Mouse (Mus musculus) retina, postnatal 7 days (tissue): ENCODE results near the gene Nfam1.
A peak's percentile ranks its signal among the peaks of the same experiment; 100 is the strongest.

Experiments
- DNase-seq: peaks from one replicate; pipeline ENCODE4 v3.0.0-alpha.2; 2012; ENCODE audit warnings: low read depth, low spot score

The Nfam1 gene

DNA sequence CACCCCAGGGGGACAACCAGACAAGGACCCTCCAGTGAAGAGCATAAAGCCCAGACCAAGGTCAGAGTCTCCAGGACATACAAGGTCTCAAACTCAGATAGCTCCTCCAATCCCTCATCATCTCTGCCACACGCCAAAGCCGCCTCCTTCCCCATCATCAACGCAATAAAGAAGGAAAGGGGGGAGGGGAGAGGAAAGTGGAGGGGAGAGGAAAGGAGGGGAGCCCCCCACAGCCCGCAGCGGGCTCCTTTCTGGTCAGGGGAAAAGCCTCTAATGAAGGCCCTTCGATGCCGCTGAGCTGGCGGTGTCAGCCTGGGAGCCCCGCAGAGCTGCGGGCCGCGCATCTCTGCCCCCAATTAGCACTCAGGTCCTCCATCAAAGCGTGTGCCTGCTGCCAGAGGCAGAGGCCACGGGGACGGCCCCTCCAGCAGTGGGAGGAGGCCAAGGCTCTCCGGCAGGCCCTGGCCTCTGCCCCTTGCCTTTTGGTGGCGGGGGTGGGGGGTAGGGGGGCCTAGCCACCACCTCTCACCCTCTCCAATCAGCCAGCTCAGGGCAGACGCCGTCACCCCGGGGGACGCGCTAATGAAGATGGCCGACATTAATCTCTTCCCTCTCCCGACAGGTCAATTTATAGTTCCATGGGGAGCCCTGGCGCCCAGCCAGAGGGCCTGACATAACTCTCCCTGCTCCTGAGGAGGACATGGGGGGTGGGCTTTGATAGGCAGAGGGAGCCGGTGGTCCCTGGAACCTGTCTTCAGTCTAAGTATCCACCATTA is 72.1 kb downstream of the Nfam1 start:
- DNase-seq: no peak

GRCm38 (mm10) chr15:82959151-82959550 is 74.0 kb downstream of the Nfam1 start:
- no peak for DNase-seq

DNA sequence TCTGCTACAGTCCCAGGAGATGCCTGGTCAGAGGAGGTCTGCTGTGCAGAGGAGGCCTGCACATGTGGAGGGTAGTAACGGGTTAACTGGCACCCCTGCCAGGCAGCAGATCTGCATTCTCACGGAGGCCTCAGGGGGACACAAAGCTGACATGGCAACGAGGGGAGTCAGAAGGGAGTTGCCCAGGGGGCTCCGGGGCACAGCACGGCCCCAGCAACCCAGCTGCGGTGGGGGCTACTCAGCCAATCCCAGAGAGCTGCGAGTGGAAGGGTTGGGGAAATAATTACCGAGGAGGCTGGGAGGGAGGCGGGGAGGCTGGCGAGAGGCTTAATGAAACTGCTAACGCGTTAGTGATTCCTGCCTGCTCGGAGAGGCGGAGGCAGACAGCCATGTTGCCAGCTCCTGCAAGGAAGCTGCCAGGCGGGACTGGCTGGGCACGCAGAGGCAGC is 74.8 kb downstream of the Nfam1 start:
- DNase-seq: peak; percentile 63

GRCm38 (mm10) chr15:82956721-82957120 is 76.4 kb downstream of the Nfam1 start:
- no peak for DNase-seq

DNA sequence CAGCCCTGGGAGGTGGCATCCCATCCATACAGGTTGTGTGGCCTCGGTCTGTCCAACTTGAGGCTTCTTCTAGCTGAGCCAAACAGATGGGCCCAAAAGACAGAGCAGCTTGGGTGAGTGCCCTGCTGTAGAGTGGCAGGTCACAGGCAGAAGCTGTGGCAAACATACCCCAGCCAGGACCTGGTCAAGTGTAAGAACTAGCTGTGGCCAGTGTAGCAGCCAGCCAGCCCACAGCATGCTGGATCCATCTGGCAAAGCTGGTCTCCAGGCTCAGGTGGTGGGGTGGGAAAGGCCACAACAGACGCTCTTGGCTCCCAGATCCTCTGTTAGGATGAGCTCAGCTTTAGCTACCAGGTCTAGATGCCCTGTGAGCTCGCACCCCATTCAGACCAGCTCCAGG is 76.8 kb downstream of the Nfam1 start:
- DNase-seq: no peak

- no peak for DNase-seq
Observed at GRCm38 (mm10) chr15:82955286-82955685, 77.8 kb downstream of the Nfam1 start.

DNA sequence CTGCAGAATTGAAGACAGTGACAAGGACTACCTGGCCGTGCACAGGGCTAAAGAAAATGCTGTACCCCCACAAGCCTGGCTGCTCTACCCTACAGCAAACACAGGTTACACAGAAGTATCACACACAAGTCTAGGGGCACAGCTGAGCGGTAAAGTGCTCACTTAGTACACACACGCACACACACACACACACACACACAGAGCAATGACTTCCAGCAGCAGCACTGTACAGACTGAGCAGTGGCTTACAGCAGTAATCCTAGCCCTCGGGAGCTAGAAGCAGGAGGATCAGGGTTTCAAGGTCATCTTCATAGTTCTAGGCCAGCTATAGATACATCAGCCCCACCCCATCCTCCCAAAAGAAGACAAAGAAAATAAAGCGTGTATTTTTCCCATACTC is 79.1 kb downstream of the Nfam1 start:
- DNase-seq: no peak

DNA sequence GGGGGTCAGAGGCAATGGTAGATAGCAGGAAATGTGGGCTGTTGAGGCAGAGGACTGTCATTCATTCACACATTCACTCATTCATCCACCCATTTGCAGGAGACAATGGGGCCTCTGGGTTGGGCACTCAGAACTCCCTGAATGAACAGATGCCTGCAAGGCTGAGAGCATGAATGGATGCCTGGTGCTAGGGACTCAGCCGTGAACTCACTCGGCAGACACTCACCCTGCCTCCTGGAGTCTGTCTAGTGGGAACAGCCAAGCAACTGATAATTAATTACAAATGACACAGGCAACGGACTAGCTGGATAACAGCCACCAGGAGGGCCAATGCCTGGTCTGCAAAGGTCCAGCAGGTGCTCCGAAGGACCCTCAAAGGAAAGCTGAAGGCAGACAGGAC is 80.0 kb downstream of the Nfam1 start:
- no peak for DNase-seq

DNA sequence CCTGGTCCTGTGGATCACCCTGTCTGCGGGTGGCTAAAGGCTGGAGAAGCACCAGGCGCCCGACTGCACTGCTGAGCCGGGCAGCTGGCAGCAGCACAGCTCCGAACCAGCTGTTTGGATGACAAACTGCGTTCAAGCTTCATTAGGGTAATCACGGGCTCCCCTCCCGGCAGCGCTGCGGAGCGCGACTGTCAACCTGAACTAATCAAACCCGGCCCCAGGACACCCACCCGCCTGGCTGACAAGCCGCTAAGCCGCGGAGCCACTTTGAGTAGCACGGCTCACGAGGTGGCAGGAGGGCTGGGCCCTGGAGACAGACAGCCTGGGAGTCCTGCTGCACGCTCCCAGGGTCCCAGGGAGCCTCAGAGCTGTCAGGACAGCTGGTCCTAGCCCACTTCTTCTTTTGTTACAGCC is 80.8 kb downstream of the Nfam1 start:
- peak; percentile 56 for DNase-seq

DNA sequence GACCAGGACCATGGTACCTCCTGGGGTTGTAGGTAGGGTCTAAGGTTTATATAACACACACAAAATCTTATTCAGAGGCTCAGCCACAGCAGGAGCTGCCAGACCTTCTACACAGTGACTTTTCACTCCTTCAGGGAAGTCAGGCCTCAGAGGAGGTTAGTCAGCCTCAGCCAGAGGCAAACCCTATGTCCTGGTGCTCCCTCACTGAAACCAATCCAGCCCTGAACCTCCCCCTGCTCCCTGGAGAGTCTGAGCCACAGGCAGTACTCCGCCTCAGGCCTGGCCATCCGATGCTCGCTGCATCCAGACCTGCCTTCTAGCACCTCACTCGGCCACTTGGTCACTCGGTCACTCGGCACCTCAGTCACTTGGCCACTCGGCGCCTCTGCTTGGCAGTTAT is 82.9 kb downstream of the Nfam1 start:
- no peak for DNase-seq

DNA sequence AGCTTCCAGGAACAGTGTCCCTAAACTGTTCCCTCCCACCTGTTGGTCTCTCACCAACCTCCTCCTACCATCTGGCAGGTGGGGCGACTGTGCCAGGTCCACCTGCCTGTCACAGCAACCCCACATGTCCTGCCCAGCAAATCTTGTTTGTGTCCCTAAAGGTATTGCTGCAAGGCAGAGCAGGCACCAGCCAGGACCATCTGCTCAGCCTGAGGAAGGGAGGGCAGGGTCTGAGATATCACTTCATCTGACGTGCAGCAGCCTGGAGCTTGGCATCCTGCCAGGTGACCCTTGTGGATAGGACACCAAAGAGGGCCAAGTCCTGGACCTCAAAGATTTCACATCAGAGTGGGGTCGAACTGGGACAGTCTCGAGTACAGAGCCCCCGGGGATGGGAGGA is 85.7 kb downstream of the Nfam1 start:
- DNase-seq: no peak

DNA sequence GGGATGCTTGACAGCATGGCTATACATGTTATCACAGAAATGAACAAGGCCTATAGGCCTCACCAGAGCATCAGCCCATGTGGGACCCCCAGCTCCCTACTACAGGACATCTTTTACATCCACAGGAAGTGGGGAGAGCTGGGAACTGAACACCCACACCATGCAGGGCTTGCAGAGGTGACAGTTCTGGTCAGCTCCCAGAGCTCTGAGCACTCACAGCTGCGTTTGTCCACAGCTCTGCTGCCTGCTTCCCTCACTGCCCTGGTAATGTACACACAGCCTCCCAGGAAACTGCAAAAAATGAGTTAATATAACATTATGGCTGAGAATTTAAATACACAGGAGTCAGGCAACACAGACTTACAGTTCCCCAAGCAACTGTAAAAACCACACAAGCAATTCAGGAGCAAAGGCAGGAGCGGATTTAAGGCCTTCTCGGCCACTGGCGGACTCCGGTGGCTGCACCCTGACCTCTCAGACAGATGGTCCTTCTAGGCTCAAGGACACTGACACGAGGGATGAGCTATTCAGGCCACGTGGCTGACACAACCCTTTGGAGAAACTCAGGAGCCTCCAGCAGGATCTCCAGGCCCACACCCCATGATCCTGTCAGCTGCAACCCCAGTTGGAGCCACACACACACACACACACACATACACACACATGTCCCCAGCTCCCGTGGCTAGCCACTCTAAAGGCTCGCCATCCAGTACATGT is 88.5 kb downstream of the Nfam1 start:
- DNase-seq: no peak
